Comparison of ENCODE assay signal across 13 mouse cellular contexts in the genomic region with DNA sequence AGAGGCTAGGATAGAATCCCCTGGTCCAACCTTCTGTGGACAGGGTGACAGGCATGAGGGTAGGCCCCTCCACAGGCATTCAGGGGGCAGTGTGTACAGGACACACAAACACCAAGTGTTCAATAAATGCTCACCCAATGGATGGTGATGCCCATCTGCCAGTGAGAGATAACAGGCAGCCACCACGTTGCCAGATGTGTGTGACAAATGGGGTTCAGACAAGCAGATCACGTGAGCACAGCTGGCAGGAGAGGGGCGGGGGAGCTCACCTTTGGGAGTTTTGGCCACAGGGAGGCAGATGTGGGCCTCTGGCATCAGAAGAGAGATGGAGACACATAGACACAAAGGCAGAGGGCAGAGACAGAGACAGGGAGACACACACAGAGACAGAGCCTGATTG. TPM values are rescaled to one million over a fixed set of nuclear protein-coding genes. Genes with fewer than 3 reads are reported as not detected.
A peak's percentile ranks its signal among the peaks of the same experiment; 100 is the strongest.
DNase-seq lines count a peak whose midpoint lies in the region; ATAC-seq lines count a peak whose summit lies in the region.
"Had no signal": no experiment of that assay in that cellular context is flagged by ENCODE, and none has a peak within 500 bp of the region (broad histone marks: within the 10 kb centered on the region; RNA-seq: fewer than 3 reads in every experiment).

No protein-coding gene starts in this region.

- H3K9ac ChIP-seq in limb, embryonic 11.5 days (ENCODE audit: low read length) = no peak overlapping the region
- H3K9ac ChIP-seq in liver, embryonic 16.5 days (ENCODE audit: low read depth, low read length) = peak overlapping the region; percentile 74
- H3K9ac ChIP-seq: embryonic facial prominence, embryonic 12.5 days had no signal

- H3K4me3 ChIP-seq in limb, embryonic 11.5 days (ENCODE audit: low read depth, low read length) = no peak overlapping the region
- H3K4me3 ChIP-seq in limb, embryonic 10.5 days = no peak overlapping the region
- peak overlapping the region; percentile 63 for H3K4me3 ChIP-seq in erythroblast, embryonic 14.5 days (replicated peaks)
- peak overlapping the region; percentile 53 for H3K4me3 ChIP-seq in liver, embryonic 16.5 days (ENCODE audit: low read depth, low read length)
- H3K4me3 ChIP-seq: embryonic facial prominence, embryonic 12.5 days had no signal

- H3K4me1 ChIP-seq in limb, embryonic 11.5 days (ENCODE audit: control insufficient read depth, insufficient read depth, low read length) = no peaks in the 10 kb centered on the region
- H3K4me1 ChIP-seq in limb, embryonic 10.5 days = peaks cover 2% of the 10 kb centered on the region
- H3K4me1 ChIP-seq in erythroblast, embryonic 14.5 days (ENCODE audit: control insufficient read depth) = peaks cover 80% of the 10 kb centered on the region
- peaks cover 37% of the 10 kb centered on the region for H3K4me1 ChIP-seq in liver, embryonic 16.5 days (ENCODE audit: control insufficient read depth, low read depth, low read length)
- H3K4me1 ChIP-seq: embryonic facial prominence, embryonic 12.5 days had no signal

- no peak overlapping the region for H3K27ac ChIP-seq in limb, embryonic 11.5 days (replicated peaks; ENCODE audit: low read depth, low read length)
- H3K27ac ChIP-seq in limb, embryonic 10.5 days = no peak overlapping the region
- H3K27ac ChIP-seq in liver, embryonic 16.5 days (ENCODE audit: low read length) = peak overlapping the region; percentile 98
- H3K27ac ChIP-seq: embryonic facial prominence, embryonic 12.5 days had no signal

- H3K9me3 ChIP-seq in limb, embryonic 11.5 days (ENCODE audit: control insufficient read depth, low read length) = no peaks in the 10 kb centered on the region
- no peaks in the 10 kb centered on the region for H3K9me3 ChIP-seq in limb, embryonic 10.5 days (replicated peaks)
- no peaks in the 10 kb centered on the region for H3K9me3 ChIP-seq in erythroblast, embryonic 14.5 days (ENCODE audit: control insufficient read depth, low read length)
- no peaks in the 10 kb centered on the region for H3K9me3 ChIP-seq in liver, embryonic 16.5 days (replicated peaks; ENCODE audit: control insufficient read depth, low read length)
- H3K9me3 ChIP-seq: embryonic facial prominence, embryonic 12.5 days had no signal

- H3K36me3 ChIP-seq in limb, embryonic 11.5 days (ENCODE audit: control insufficient read depth, insufficient read depth, low read length) = peaks cover 13% of the 10 kb centered on the region
- H3K36me3 ChIP-seq in limb, embryonic 10.5 days = peaks cover 82% of the 10 kb centered on the region
- H3K36me3 ChIP-seq in erythroblast, embryonic 14.5 days (ENCODE audit: control insufficient read depth) = peaks cover 97% of the 10 kb centered on the region
- H3K36me3 ChIP-seq in liver, embryonic 16.5 days (ENCODE audit: control insufficient read depth, insufficient read depth) = peaks cover 15% of the 10 kb centered on the region

- H3K27me3 ChIP-seq in limb, embryonic 11.5 days (ENCODE audit: control insufficient read depth, insufficient read depth, low read length) = no peaks in the 10 kb centered on the region
- no peaks in the 10 kb centered on the region for H3K27me3 ChIP-seq in limb, embryonic 10.5 days (ENCODE audit: low read depth, poor library complexity, severe bottlenecking)
- no peaks in the 10 kb centered on the region for H3K27me3 ChIP-seq in erythroblast, embryonic 14.5 days (ENCODE audit: control insufficient read depth)
- no peaks in the 10 kb centered on the region for H3K27me3 ChIP-seq in liver, embryonic 16.5 days (ENCODE audit: control insufficient read depth, insufficient read depth, low read depth, low read length)
- H3K27me3 ChIP-seq: embryonic facial prominence, embryonic 12.5 days had no signal

- ATAC-seq in limb, embryonic 11.5 days (ENCODE audit: insufficient number of reproducible peaks, low FRiP score, low TSS enrichment, low read depth) = 0 out of 2 replicates have a peak, but pooled peaks have one; percentile 16
- peak; percentile 93 for ATAC-seq in liver, embryonic 16.5 days (ENCODE audit: low read depth)
- no peak for ATAC-seq in CD4-positive, CD25-positive, alpha-beta regulatory T cell, adult 4 months

- 72% methylated on average over 3 of the region's 3 CpGs for WGBS in limb, embryonic 11.5 days
- WGBS in limb, embryonic 10.5 days = 82% methylated on average over 3 of the region's 3 CpGs
- 22% methylated on average over 3 of the region's 3 CpGs for WGBS in liver, embryonic 16.5 days (ENCODE audit: insufficient replicate concordance)

- no peak overlapping the region for H3K4me2 ChIP-seq in limb, embryonic 11.5 days (ENCODE audit: low read depth, severe bottlenecking)
- peak overlapping the region; percentile 87 for H3K4me2 ChIP-seq in liver, embryonic 16.5 days (ENCODE audit: low read depth, low read length)
- H3K4me2 ChIP-seq: embryonic facial prominence, embryonic 12.5 days had no signal

- DNase-seq in limb, embryonic 11.5 days (ENCODE audit: low spot score) = no peak
- DNase-seq in limb, embryonic 10.5 days (ENCODE audit: low spot score) = no peak
- DNase-seq in urinary bladder, adult 18-20 months (ENCODE audit: low spot score in 2 of 2) = no peak
- no peak for DNase-seq in cerebellum, adult 9-11 months
- DNase-seq: cerebellum, adult 8-10 months; kidney, adult 8-10 months; layer of hippocampus, adult 9-11 months; right cerebral cortex, postnatal 4 days; thymus, adult 2 months had no signal

RNA-seq across cellular contexts. Expression of gene Sbno2, which starts 24.3 kb away (rescaled TPM):
- polyA plus RNA-seq in limb, embryonic 11.5 days (2014; fragmentation: Nextera tagmentation; extraction: Ambion mirVana) = 8.1 and 10.8 TPM in 2 replicates
- polyA plus RNA-seq in limb, embryonic 10.5 days (2016; fragmentation: Nextera tagmentation; extraction: Ambion mirVana) = 17.1 and 18.4 TPM in 2 replicates
- 3.4 and 3.9 TPM in 2 replicates for polyA plus RNA-seq in erythroblast, embryonic 14.5 days (2012)
- polyA plus RNA-seq in liver, embryonic 16.5 days (2015; fragmentation: Nextera tagmentation; extraction: Ambion mirVana) = 10.3 and 11.8 TPM in 2 replicates
- 10 to 100 TPM; 28.4 to 54.8 TPM for polyA plus RNA-seq in CD4-positive, CD25-positive, alpha-beta regulatory T cell, adult 4 months (2017; shearing (Covaris generic))

RNA-seq across cellular contexts. Expression of gene Gpx4, which starts 34.1 kb away (rescaled TPM):
- polyA plus RNA-seq in limb, embryonic 11.5 days (2014; fragmentation: Nextera tagmentation; extraction: Ambion mirVana) = 475 and 534 TPM in 2 replicates
- 589 and 631 TPM in 2 replicates for polyA plus RNA-seq in limb, embryonic 10.5 days (2016; fragmentation: Nextera tagmentation; extraction: Ambion mirVana)
- polyA plus RNA-seq in erythroblast, embryonic 14.5 days (2012) = 551 and 700 TPM in 2 replicates
- polyA plus RNA-seq in liver, embryonic 16.5 days (2015; fragmentation: Nextera tagmentation; extraction: Ambion mirVana) = 553 and 567 TPM in 2 replicates
- 100 to 1,000 TPM; 450 to 480 TPM for polyA plus RNA-seq in CD4-positive, CD25-positive, alpha-beta regulatory T cell, adult 4 months (2017; shearing (Covaris generic))

RNA-seq across cellular contexts. Expression of gene Stk11, which starts 34.5 kb away (rescaled TPM):
- 23.6 and 27.1 TPM in 2 replicates for polyA plus RNA-seq in limb, embryonic 11.5 days (2014; fragmentation: Nextera tagmentation; extraction: Ambion mirVana)
- 16.1 and 17.0 TPM in 2 replicates for polyA plus RNA-seq in limb, embryonic 10.5 days (2016; fragmentation: Nextera tagmentation; extraction: Ambion mirVana)
- polyA plus RNA-seq in erythroblast, embryonic 14.5 days (2012) = 69.2 and 71.6 TPM in 2 replicates
- polyA plus RNA-seq in liver, embryonic 16.5 days (2015; fragmentation: Nextera tagmentation; extraction: Ambion mirVana) = 13.2 and 14.4 TPM in 2 replicates
- polyA plus RNA-seq in CD4-positive, CD25-positive, alpha-beta regulatory T cell, adult 4 months (2017; shearing (Covaris generic)) = 10 to 100 TPM; 19.2 to 30.7 TPM

RNA-seq across cellular contexts. Expression of gene Polr2e, which starts 41.5 kb away (rescaled TPM):
- 294 and 308 TPM in 2 replicates for polyA plus RNA-seq in limb, embryonic 11.5 days (2014; fragmentation: Nextera tagmentation; extraction: Ambion mirVana)
- 319 and 357 TPM in 2 replicates for polyA plus RNA-seq in limb, embryonic 10.5 days (2016; fragmentation: Nextera tagmentation; extraction: Ambion mirVana)
- 11.9 and 17.1 TPM in 2 replicates for polyA plus RNA-seq in erythroblast, embryonic 14.5 days (2012)
- polyA plus RNA-seq in liver, embryonic 16.5 days (2015; fragmentation: Nextera tagmentation; extraction: Ambion mirVana) = 66.8 and 70.1 TPM in 2 replicates
- polyA plus RNA-seq in CD4-positive, CD25-positive, alpha-beta regulatory T cell, adult 4 months (2017; shearing (Covaris generic)) = 100 to 1,000 TPM; 194 to 220 TPM

RNA-seq across cellular contexts. Expression of gene Atp5d, which starts 57.4 kb away (rescaled TPM):
- 416 and 426 TPM in 2 replicates for polyA plus RNA-seq in limb, embryonic 11.5 days (2014; fragmentation: Nextera tagmentation; extraction: Ambion mirVana)
- 487 and 503 TPM in 2 replicates for polyA plus RNA-seq in limb, embryonic 10.5 days (2016; fragmentation: Nextera tagmentation; extraction: Ambion mirVana)
- 139 and 144 TPM in 2 replicates for polyA plus RNA-seq in erythroblast, embryonic 14.5 days (2012)
- polyA plus RNA-seq in liver, embryonic 16.5 days (2015; fragmentation: Nextera tagmentation; extraction: Ambion mirVana) = 288 and 309 TPM in 2 replicates
- 100 to 1,000 TPM; 303 to 370 TPM for polyA plus RNA-seq in CD4-positive, CD25-positive, alpha-beta regulatory T cell, adult 4 months (2017; shearing (Covaris generic))

Comparison
In these comparisons a context has a peak if more than half of its experiments do, and no peak if none do; other contexts are left out.
1. H3K4me3 ChIP-seq: peak in erythroblast, embryonic 14.5 days (single experiment) and liver, embryonic 16.5 days (single experiment); none in limb, embryonic 11.5 days (single experiment) and limb, embryonic 10.5 days (single experiment).